27 mouse cellular contexts compared by ENCODE assay signal in the genomic region with DNA sequence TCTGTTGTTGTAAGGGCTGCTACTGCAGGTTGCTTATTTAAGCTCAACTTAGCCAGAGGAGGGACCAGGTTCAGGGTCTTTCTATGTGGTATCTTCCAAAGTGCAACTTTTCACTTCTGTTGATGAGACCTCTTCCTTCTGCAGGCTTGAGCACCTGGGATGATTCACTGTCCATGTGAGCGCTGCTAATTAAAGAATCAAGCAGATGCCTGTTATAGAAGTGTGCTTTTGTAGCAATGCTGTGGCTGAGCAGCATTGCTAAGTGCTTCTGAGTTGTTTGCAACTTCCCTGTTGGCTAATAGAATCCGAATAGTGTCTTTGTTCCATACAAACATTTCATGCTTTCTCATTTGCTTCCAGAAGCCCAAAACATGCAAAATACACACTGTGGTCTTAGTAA. TPM values are rescaled to one million over a fixed set of nuclear protein-coding genes. Genes with fewer than 3 reads are reported as not detected.
A peak's percentile ranks its signal among the peaks of the same experiment; 100 is the strongest.
DNase-seq lines count a peak whose midpoint lies in the region; TF ChIP-seq lines count a peak whose summit lies in the region.
"Had no signal": no experiment of that assay in that cellular context is flagged by ENCODE, and none has a peak within 500 bp of the region (broad histone marks: within the 10 kb centered on the region; RNA-seq: fewer than 3 reads in every experiment).

No protein-coding gene starts in this region.

- H3K4me3 ChIP-seq in layer of hippocampus, adult 2 months, result no peak overlapping the region
- H3K4me3 ChIP-seq: embryonic facial prominence, embryonic 10.5 days; embryonic facial prominence, embryonic 13.5 days; erythroblast, embryonic 14.5 days; forebrain, embryonic 12.5 days; forebrain, embryonic 15.5 days; heart, embryonic 13.5 days; hindbrain, embryonic 12.5 days; hindbrain, embryonic 15.5 days had no signal

- no peak for TF ChIP-seq CTCF in layer of hippocampus, adult 2 months (conservative IDR thresholded peaks at IDR 0.05)

- H3K27ac ChIP-seq in layer of hippocampus, adult 2 months, result peak overlapping the region; percentile 1; the same call in 1 of the 2 replicates
- H3K27ac ChIP-seq: embryonic facial prominence, embryonic 10.5 days; embryonic facial prominence, embryonic 13.5 days; forebrain, embryonic 12.5 days; forebrain, embryonic 15.5 days; heart, embryonic 13.5 days; hindbrain, embryonic 12.5 days; hindbrain, embryonic 15.5 days had no signal

- DNase-seq in layer of hippocampus, adult 2 months (ENCODE audit: low spot score in 2 of 2), result no peak
- DNase-seq in layer of hippocampus, postnatal 25 days (ENCODE audit: extremely low spot score in 1 of 2, low spot score in 1 of 2), result no peak
- peak; percentile 35 for DNase-seq in right cerebral cortex, adult 18-20 months
- no peak for DNase-seq in right cerebral cortex, postnatal 25 days
- peak; percentile 41 for DNase-seq in telencephalon, adult 2 months (ENCODE audit: low read depth, low spot score)
- DNase-seq in thymus, postnatal 36 days, result no peak
- DNase-seq: adrenal gland, adult 2 months; adrenal gland, postnatal 14 days; cerebellum, adult 11-12 months; cerebellum, adult 8-10 months; cerebellum, postnatal 10 days; cerebellum, postnatal 36 days; embryo, embryonic 11 days; gastrocnemius, postnatal 25 days; heart, adult 18-20 months; heart, postnatal 14 days had no signal

RNA-seq across cellular contexts. Expression of a gene that starts 34.2 kb away (rescaled TPM):
- 1 to 10 TPM in 1 of 2 experiments, under 1 TPM in 1; 0.84 to 1.4 TPM for total RNA-seq in layer of hippocampus, adult 2 months (2021)
- total RNA-seq in layer of hippocampus, postnatal 25 days (2021), result 1 to 10 TPM in 1 of 2 experiments, under 1 TPM in 1; 0.70 to 1.2 TPM
- total RNA-seq: hematopoietic stem cell, adult 5-6 weeks had no signal

RNA-seq across cellular contexts. Expression of a gene that starts 34.9 kb away (rescaled TPM):
- 10 to 100 TPM; 40.1 to 46.1 TPM for total RNA-seq in layer of hippocampus, adult 2 months (2021)
- total RNA-seq in layer of hippocampus, postnatal 25 days (2021), result 10 to 100 TPM; 39.3 to 46.1 TPM

RNA-seq across cellular contexts. Expression of a gene that starts 41.1 kb away (rescaled TPM):
- not detected for total RNA-seq in layer of hippocampus, adult 2 months (2021)
- total RNA-seq in layer of hippocampus, postnatal 25 days (2021), result not detected
- total RNA-seq: adrenal gland, adult 2 months; adrenal gland, postnatal 14 days; gastrocnemius, adult 8-10 months; gastrocnemius, postnatal 25 days; heart, adult 18-20 months; heart, postnatal 14 days had no signal

RNA-seq across cellular contexts. Expression of a gene that starts 41.2 kb away (rescaled TPM):
- total RNA-seq in layer of hippocampus, adult 2 months (2021), result under 1 TPM in 1 of 2 experiments, not detected in 1; 0.33 TPM
- total RNA-seq in layer of hippocampus, postnatal 25 days (2021), result under 1 TPM; 0.22 to 0.35 TPM
- total RNA-seq: gastrocnemius, adult 8-10 months; gastrocnemius, postnatal 25 days; heart, adult 18-20 months had no signal

RNA-seq across cellular contexts. Expression of a gene that starts 55.5 kb away (rescaled TPM):
- not detected for total RNA-seq in layer of hippocampus, adult 2 months (2021)
- not detected for total RNA-seq in layer of hippocampus, postnatal 25 days (2021)
- total RNA-seq: adrenal gland, adult 2 months; adrenal gland, postnatal 14 days; adrenal gland, postnatal 4 days; gastrocnemius, adult 8-10 months; gastrocnemius, postnatal 25 days; heart, adult 18-20 months; heart, postnatal 14 days; hematopoietic stem cell, adult 5-6 weeks had no signal

Comparison
In these comparisons a context has a peak if more than half of its experiments do, and no peak if none do; other contexts are left out.
1. DNase-seq: peak in right cerebral cortex, adult 18-20 months (single experiment) and telencephalon, adult 2 months (single experiment); none in layer of hippocampus, adult 2 months (0 of 2), layer of hippocampus, postnatal 25 days (0 of 2), right cerebral cortex, postnatal 25 days (single experiment) and thymus, postnatal 36 days (0 of 2).